Mouse (Mus musculus) hindbrain, embryonic 16.5 days (tissue): ENCODE measurements around the gene Gm6525. TPM values are rescaled to one million over a fixed set of nuclear protein-coding genes. Genes with fewer than 3 reads are reported as not detected.

Source experiments
- ATAC-seq: fragments of 200-750 bp; cut with Nextera tagmentation; 2 replicates; pipeline ENCODE4 v1.8.0; 2017; ENCODE audit warnings: moderate TSS enrichment, moderate library complexity
- H3K27ac ChIP-seq: fragments of 300-500 bp; sonication (generic); 2 replicates; pipeline ENCODE4 v1.5.1; 2014; ENCODE audit warnings: low read depth, mild to moderate bottlenecking, control low read depth, low read length, moderate library complexity
- H3K27me3 ChIP-seq: fragments of 300-500 bp; sonication (generic); replicated peaks from 2 replicates; pipeline ENCODE4 v1.6.1; 2014; ENCODE audit warnings: low read length; ENCODE audit not compliant: control insufficient read depth, insufficient read depth
- H3K36me3 ChIP-seq: fragments of 300-500 bp; sonication (generic); 2 replicates; pipeline ENCODE4 v1.6.1; 2014; ENCODE audit warnings: mild to moderate bottlenecking, low read length, moderate library complexity, mixed read lengths; ENCODE audit not compliant: control insufficient read depth, insufficient read depth
- H3K4me1 ChIP-seq: fragments of 300-500 bp; sonication (generic); 2 replicates; pipeline ENCODE4 v1.6.1; 2014; ENCODE audit warnings: low read depth, low read length; ENCODE audit not compliant: control insufficient read depth, insufficient read depth
- H3K4me2 ChIP-seq: fragments of 300-500 bp; sonication (generic); 2 replicates; pipeline ENCODE4 v1.6.1; 2014; ENCODE audit warnings: mild to moderate bottlenecking, low read length, control low read depth, moderate library complexity
- H3K4me3 ChIP-seq: fragments of 300-500 bp; sonication (generic); 2 replicates; pipeline ENCODE4 v1.5.1; 2014; ENCODE audit warnings: mild to moderate bottlenecking, low read length, control low read depth, moderate library complexity
- H3K9ac ChIP-seq: fragments of 300-500 bp; sonication (generic); 2 replicates; pipeline ENCODE4 v1.6.1; 2014; ENCODE audit warnings: low read depth, mild to moderate bottlenecking, control low read depth, low read length, moderate library complexity
- H3K9me3 ChIP-seq: fragments of 300-500 bp; sonication (generic); 2 replicates; pipeline ENCODE4 v1.6.1; 2014; ENCODE audit warnings: mild to moderate bottlenecking, low read length, moderate library complexity; ENCODE audit not compliant: control insufficient read depth
- WGBS: fragments of 180-500 bp; shearing (Covaris S2); extraction: QIAGEN DNeasy Blood & Tissue Kit; methylation state at CpG from one replicate; pipeline ENCODE4 v1.1.7; 2014; 5-methylcytosine and 5-hydroxymethylcytosine counted together
- polyA plus RNA-seq: library from polyadenylated mRNA; unstranded; fragments of >200 nt; fragmentation: Nextera tagmentation; extraction: Ambion mirVana; gene quantifications from 2 replicates; pipeline ENCODE4 v1.2.1, GENCODE M21; 2015

Gene Gm6525
- polyA plus RNA-seq, 1 experiment from 2014 or later: 1.6 TPM

DNA sequence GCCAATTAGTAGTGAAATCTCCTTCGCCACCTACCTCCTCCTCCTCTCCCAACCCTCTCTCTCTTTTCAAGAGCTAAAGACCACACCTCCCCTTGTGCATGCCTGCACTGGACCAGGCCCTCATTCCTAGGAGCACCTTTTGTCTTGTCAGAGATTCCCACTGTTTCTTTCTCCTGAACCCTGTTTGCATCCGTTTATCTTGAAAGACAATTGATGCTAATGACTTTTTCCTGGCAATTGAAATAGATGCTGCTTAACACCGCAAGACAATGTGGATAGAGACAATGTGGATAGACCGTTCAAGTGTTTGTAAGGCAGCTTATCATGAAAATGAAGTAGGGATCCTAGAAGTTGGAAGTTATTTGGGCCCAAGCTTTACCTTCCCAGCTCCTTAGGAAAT, 7.8 kb downstream of the Gm6525 start:
- no peak for ATAC-seq
- WGBS: 28% methylated on average over 4 of the region's 4 CpGs

DNA sequence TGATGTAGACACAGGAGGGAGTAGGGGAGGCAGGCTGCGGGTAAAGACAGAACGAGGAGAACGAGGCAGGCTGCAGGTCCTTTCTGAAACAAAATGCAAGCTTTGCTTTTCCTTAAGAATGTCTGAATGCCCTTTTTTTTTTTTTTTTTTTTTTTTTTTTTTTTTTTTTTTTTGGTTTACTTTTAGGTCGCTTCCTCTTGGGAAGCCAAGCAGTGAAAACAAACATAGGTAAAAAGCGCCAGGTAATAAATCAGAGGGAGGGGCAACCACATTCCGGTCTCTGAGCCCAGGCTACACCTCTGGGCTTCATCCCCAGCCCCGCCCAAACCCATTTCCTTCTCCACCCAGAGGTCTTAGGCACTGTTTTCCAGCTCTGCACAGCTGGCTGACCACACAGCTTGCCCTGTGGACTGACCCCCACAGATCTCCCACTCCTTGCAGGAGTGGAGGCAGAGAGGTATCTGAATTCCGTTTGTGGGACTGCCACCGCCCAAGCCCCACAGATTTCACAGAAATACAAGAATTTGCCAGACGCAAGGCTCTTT, 15.8 kb downstream of the Gm6525 start:
- H3K27ac ChIP-seq: no peak overlapping the region
- H3K4me2 ChIP-seq: no peak overlapping the region
- no peak for ATAC-seq
- 69% methylated on average over 10 of the region's 10 CpGs for WGBS
- no peak overlapping the region for H3K9ac ChIP-seq
- H3K27me3 ChIP-seq: no peaks in the 10 kb centered on the region
- peaks cover 12% of the 10 kb centered on the region for H3K36me3 ChIP-seq
- no peak overlapping the region for H3K4me3 ChIP-seq
- H3K4me1 ChIP-seq: peaks cover 4% of the 10 kb centered on the region; the same call in 1 of the 2 replicates
- no peaks in the 10 kb centered on the region for H3K9me3 ChIP-seq

More for the DNA sequence above, 7.8 kb downstream of the Gm6525 start:
- peaks cover 3% of the 10 kb centered on the region for H3K36me3 ChIP-seq
- no peak overlapping the region for H3K4me3 ChIP-seq
- H3K9ac ChIP-seq: no peak overlapping the region
- H3K4me2 ChIP-seq: no peak overlapping the region
- H3K9me3 ChIP-seq: no peaks in the 10 kb centered on the region
- no peaks in the 10 kb centered on the region for H3K27me3 ChIP-seq
- peaks cover 4% of the 10 kb centered on the region; the same call in 1 of the 2 replicates for H3K4me1 ChIP-seq
- no peak overlapping the region for H3K27ac ChIP-seq

DNA sequence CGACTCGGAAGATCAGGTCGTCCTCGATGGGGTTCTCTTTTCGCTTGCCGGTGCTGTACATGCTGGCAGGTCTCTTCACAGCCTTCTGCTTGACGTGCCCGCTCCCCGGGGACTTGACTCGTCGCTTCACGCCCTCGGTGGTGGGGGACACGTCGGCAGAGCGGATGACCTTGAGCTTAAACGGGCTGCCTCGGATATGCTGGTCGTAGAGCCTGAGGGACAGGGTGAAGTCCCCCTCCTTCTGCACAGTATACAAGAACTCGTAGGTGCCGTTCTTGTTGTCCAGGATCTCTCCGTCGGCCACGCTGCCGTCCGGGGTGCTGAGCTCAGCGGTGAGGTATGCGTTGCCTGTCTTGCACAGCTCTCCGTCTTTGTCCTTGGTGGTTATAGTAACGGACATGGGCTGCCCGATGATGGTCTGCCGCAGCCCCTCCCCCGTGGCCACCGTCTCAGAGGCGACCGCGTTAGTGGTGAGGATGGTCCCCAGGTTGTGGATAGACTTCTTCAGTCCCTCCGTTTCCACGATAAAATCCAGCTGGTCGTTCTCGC, 16.7 kb downstream of the Gm6525 start:
- 19% methylated on average over 41 of the region's 41 CpGs for WGBS
- peaks cover 12% of the 10 kb centered on the region for H3K36me3 ChIP-seq
- ATAC-seq: peak; percentile 48
- peaks cover 4% of the 10 kb centered on the region; the same call in 1 of the 2 replicates for H3K4me1 ChIP-seq
- no peaks in the 10 kb centered on the region for H3K27me3 ChIP-seq
- no peaks in the 10 kb centered on the region for H3K9me3 ChIP-seq
- no peak overlapping the region for H3K4me3 ChIP-seq
- H3K27ac ChIP-seq: no peak overlapping the region
- peak overlapping the region; percentile 17; the same call in 1 of the 2 replicates for H3K4me2 ChIP-seq
- no peak overlapping the region for H3K9ac ChIP-seq

GRCm38 (mm10) chr3:84191141-84191881, 17.4 kb downstream of the Gm6525 start:
- 55% methylated on average over 21 of the region's 21 CpGs for WGBS
- H3K27me3 ChIP-seq: no peaks in the 10 kb centered on the region
- H3K27ac ChIP-seq: no peak overlapping the region
- 0 out of 2 replicates have a peak overlapping the region, but pooled peaks have one; percentile 17 for H3K4me2 ChIP-seq
- H3K9ac ChIP-seq: no peak overlapping the region
- peaks cover 4% of the 10 kb centered on the region; the same call in 1 of the 2 replicates for H3K4me1 ChIP-seq
- peaks cover 12% of the 10 kb centered on the region for H3K36me3 ChIP-seq
- ATAC-seq: peak; percentile 21; the same call in 1 of the 2 replicates
- no peaks in the 10 kb centered on the region for H3K9me3 ChIP-seq
- H3K4me3 ChIP-seq: no peak overlapping the region

DNA sequence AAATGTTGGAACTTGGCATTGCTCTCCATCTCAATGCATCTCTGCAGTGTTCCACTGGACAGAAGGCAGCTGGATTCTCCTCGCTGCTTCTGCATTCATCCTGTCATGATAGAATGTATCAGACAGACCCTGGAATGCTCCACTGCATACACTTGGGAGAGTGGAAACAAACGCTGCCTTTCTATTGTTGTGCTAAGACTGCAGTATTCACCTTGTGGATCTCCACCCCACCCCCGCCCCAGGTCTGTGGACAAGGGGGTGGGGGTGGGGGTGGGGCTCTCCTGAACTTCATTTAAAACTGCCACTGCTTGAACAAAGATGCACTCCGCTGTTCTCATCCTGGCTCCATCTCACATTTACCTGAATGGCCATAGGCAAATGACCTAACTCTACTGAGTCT, 20.0 kb downstream of the Gm6525 start:
- H3K36me3 ChIP-seq: peaks cover 12% of the 10 kb centered on the region
- H3K4me1 ChIP-seq: peaks cover 4% of the 10 kb centered on the region; the same call in 1 of the 2 replicates

DNA sequence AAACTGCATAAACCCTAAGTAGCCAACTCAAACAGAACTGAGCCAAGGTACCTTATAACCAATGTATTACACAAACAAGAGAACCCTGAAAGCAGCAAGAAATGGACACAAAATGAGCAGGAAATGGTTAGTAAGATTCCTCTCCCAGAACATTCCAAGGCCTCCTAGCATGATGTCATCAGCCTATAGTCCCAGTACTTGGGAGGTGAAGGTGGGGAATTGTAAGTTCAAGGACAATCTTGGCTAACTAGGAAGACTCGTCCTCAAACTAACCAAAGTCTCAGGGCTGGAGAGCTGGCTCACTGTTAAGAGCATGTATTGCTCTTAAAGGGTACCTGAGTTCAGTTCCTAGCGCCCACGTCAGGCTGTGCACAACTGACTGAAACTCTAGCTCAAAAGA, 24.3 kb downstream of the Gm6525 start:
- Histone ChIP-seq H3K9me3 (no peaks in the 10 kb centered on the region), H3K27ac (no peak overlapping the region), H3K4me3 (no peak overlapping the region), H3K9ac (no peak overlapping the region), H3K36me3 (peaks cover 10% of the 10 kb centered on the region), H3K4me1 (peaks cover 4% of the 10 kb centered on the region), H3K4me2 (no peak overlapping the region), H3K27me3 (no peaks in the 10 kb centered on the region)
- no peak for ATAC-seq
- WGBS: 97% methylated on average over 3 of the region's 3 CpGs

More for the DNA sequence above, 20.0 kb downstream of the Gm6525 start:
- no peak overlapping the region for H3K27ac ChIP-seq
- H3K9me3 ChIP-seq: no peaks in the 10 kb centered on the region
- no peaks in the 10 kb centered on the region for H3K27me3 ChIP-seq
- ATAC-seq: no peak
- no peak overlapping the region for H3K4me2 ChIP-seq
- no peak overlapping the region for H3K4me3 ChIP-seq
- WGBS: 51% methylated on average over 4 of the region's 4 CpGs
- no peak overlapping the region for H3K9ac ChIP-seq

DNA sequence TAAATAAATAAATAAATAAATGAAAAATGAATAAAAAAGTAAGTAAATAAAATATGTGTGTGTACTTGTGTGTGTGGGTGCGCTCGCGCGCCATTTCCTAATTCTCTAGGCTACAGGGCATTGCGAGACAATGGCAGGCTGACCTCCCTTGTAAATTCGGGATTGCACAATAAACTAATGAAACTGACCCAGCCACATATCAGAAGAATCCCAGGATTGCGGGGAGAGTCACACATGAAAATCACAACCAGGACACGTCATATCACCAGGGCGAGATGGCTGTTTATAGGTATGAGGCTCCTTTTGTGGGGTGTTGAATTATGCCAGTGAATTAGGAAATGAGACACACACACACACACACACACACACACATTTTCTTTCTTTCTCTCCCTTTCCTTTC, 25.6 kb downstream of the Gm6525 start:
- no peak overlapping the region for H3K4me2 ChIP-seq
- 92% methylated on average over 9 of the region's 9 CpGs for WGBS
- H3K27ac ChIP-seq: no peak overlapping the region

GRCm38 (mm10) chr3:84200559-84201420, 26.9 kb downstream of the Gm6525 start:
- no peak overlapping the region for H3K4me2 ChIP-seq
- WGBS: 34% methylated on average over 13 of the region's 13 CpGs

More for the DNA sequence above, 25.6 kb downstream of the Gm6525 start:
- no peaks in the 10 kb centered on the region for H3K27me3 ChIP-seq
- peaks cover 7% of the 10 kb centered on the region; the same call in 1 of the 2 replicates for H3K36me3 ChIP-seq
- no peak overlapping the region for H3K9ac ChIP-seq
- ATAC-seq: no peak
- no peaks in the 10 kb centered on the region for H3K9me3 ChIP-seq
- peaks cover 4% of the 10 kb centered on the region for H3K4me1 ChIP-seq
- no peak overlapping the region for H3K4me3 ChIP-seq

More at GRCm38 (mm10) chr3:84200559-84201420, 26.9 kb downstream of the Gm6525 start:
- H3K4me1 ChIP-seq: peaks cover 4% of the 10 kb centered on the region
- peak overlapping the region; percentile 58 for H3K27ac ChIP-seq
- no peaks in the 10 kb centered on the region for H3K9me3 ChIP-seq
- H3K4me3 ChIP-seq: no peak overlapping the region
- no peaks in the 10 kb centered on the region for H3K27me3 ChIP-seq
- ATAC-seq: peak; percentile 84
- H3K36me3 ChIP-seq: peaks cover 11% of the 10 kb centered on the region
- H3K9ac ChIP-seq: no peak overlapping the region
